Mouse (Mus musculus) heart, postnatal 14 days (tissue): ENCODE results near the gene Gm20388. TPM values are rescaled to one million over a fixed set of nuclear protein-coding genes. Genes with fewer than 3 reads are reported as not detected.
A peak's percentile ranks its signal among the peaks of the same experiment; 100 is the strongest.

ENCODE experiments used
- DNase-seq, 2 experiments: peaks; one replicate each; pipeline ENCODE4 v3.0.0; 2021 to 2022
- intact Hi-C: fragments of 180-260 bp; cut with DNase I; formaldehyde crosslinking; loops from one replicate; pipeline ENCODE4 v1.15.1; 2025
- total RNA-seq, 2 experiments: library from RNA; stranded (reverse); gene quantifications; 2 replicates each; pipeline ENCODE4 v1.2.3; 2021

Gm20388 gene
- total RNA-seq, 2 experiments from 2014 or later = 0.24 TPM; not detected in 1

- no peak for DNase-seq
- intact Hi-C loops = loop anchor here (5.0 kb wide), 1 partner anchor 35 kb away; the partner anchor contains the start of gene Fam92b
Measured at GRCm38 (mm10) chr8:120212596-120212995, 302.0 kb downstream of the Gm20388 start.

GRCm38 (mm10) chr8:120213229-120213628 lies 302.6 kb downstream of the Gm20388 start:
- intact Hi-C loops = loop anchor here (5.0 kb wide), 1 partner anchor 36 kb away; the partner anchor contains the start of gene Fam92b
- no peak for DNase-seq

GRCm38 (mm10) chr8:120213939-120214338 lies 303.3 kb downstream of the Gm20388 start:
- intact Hi-C loops = loop anchor here (5.0 kb wide), 1 partner anchor 37 kb away; the partner anchor contains the start of gene Fam92b

GRCm38 (mm10) chr8:120215416-120216141 lies 304.9 kb downstream of the Gm20388 start:
- intact Hi-C loops = no loop called here
- peak; percentile 58 to 62 for DNase-seq

More at GRCm38 (mm10) chr8:120213939-120214338, 303.3 kb downstream of the Gm20388 start:
- peak; percentile 64 to 82 for DNase-seq

GRCm38 (mm10) chr8:120216855-120217830 lies 306.5 kb downstream of the Gm20388 start:
- intact Hi-C loops = no loop called here

GRCm38 (mm10) chr8:120222548-120222947 lies 311.9 kb downstream of the Gm20388 start:
- intact Hi-C loops = no loop called here
- DNase-seq = no peak

More at GRCm38 (mm10) chr8:120216855-120217830, 306.5 kb downstream of the Gm20388 start:
- peak; percentile 54 to 66 for DNase-seq

- no peak for DNase-seq
- intact Hi-C loops = no loop called here
Measured at GRCm38 (mm10) chr8:120224521-120225420, 314.1 kb downstream of the Gm20388 start.

GRCm38 (mm10) chr8:120225421-120226151 lies 314.9 kb downstream of the Gm20388 start:
- intact Hi-C loops = no loop called here
- no peak for DNase-seq

GRCm38 (mm10) chr8:120226700-120227577 lies 316.3 kb downstream of the Gm20388 start:
- intact Hi-C loops = no loop called here
- no peak for DNase-seq

GRCm38 (mm10) chr8:120227578-120227876 lies 316.9 kb downstream of the Gm20388 start:
- intact Hi-C loops = no loop called here
- no peak for DNase-seq

GRCm38 (mm10) chr8:120227891-120228591 lies 317.4 kb downstream of the Gm20388 start, which contains the start of gene Gse1:
Gse1 (plus strand) TSS chr8:120228456.
- DNase-seq = peak; percentile 88 to 89
- intact Hi-C loops = loop anchor here (1.0 kb wide), 1 partner anchor 49 kb away; no protein-coding TSS in a partner anchor

- peak; percentile 60 to 61 for DNase-seq
Measured at GRCm38 (mm10) chr8:120228781-120229573, 318.3 kb downstream of the Gm20388 start.

GRCm38 (mm10) chr8:120229574-120229916 lies 318.9 kb downstream of the Gm20388 start:
- DNase-seq = peak; percentile 43 to 46
- intact Hi-C loops = no loop called here

More at GRCm38 (mm10) chr8:120228781-120229573, 318.3 kb downstream of the Gm20388 start:
- intact Hi-C loops = loop anchor here (1.0 kb wide), 1 partner anchor 50 kb away; no protein-coding TSS in a partner anchor

- no peak for DNase-seq
- intact Hi-C loops = no loop called here
Measured at GRCm38 (mm10) chr8:120230081-120230480, 319.4 kb downstream of the Gm20388 start.

GRCm38 (mm10) chr8:120230715-120231614 lies 320.3 kb downstream of the Gm20388 start:
- intact Hi-C loops = no loop called here
- peak in 1 of 2 experiments; percentile 27 for DNase-seq

GRCm38 (mm10) chr8:120231870-120232269 lies 321.2 kb downstream of the Gm20388 start:
- intact Hi-C loops = no loop called here
- DNase-seq = peak; percentile 49 to 68
